Mouse (Mus musculus) heart, adult 2 months (tissue): ENCODE measurements at regions not wholly inside any gene's neighbourhood (a gene's known extent, or its start where the extent isn't known, plus 50 kb on each side); places are given as distances from the start of the nearest gene placed in this dataset.

Experiments used
- DNase-seq, 2 experiments: peaks; one replicate each; pipeline ENCODE4 v3.0.0; 2021
- H3K27ac ChIP-seq: fragments of 200-600 bp; 2 replicates; pipeline ENCODE4 v1.8.1; 2022
- H3K27me3 ChIP-seq: fragments of 200-500 bp; 2 replicates; pipeline ENCODE4 v1.6.1; 2012; ENCODE audit warnings: mild to moderate bottlenecking, low read length, inconsistent platforms, mixed read lengths; ENCODE audit not compliant: control insufficient read depth, insufficient read depth
- H3K36me3 ChIP-seq: fragments of 200-500 bp; 2 replicates; pipeline ENCODE4 v1.6.1; 2012; ENCODE audit warnings: low read length, inconsistent platforms; ENCODE audit not compliant: control insufficient read depth, insufficient read depth
- H3K4me1 ChIP-seq: fragments of 200-500 bp; 2 replicates; pipeline ENCODE4 v1.6.1; 2011; ENCODE audit warnings: low read length; ENCODE audit not compliant: control insufficient read depth, insufficient read depth
- H3K4me3 ChIP-seq: fragments of 200-600 bp; 2 replicates; pipeline ENCODE4 v1.8.1; 2022
- H3K79me2 ChIP-seq: fragments of 200-500 bp; replicated peaks from 2 replicates; pipeline ENCODE4 v1.6.1; 2012; ENCODE audit warnings: mild to moderate bottlenecking, inconsistent platforms, low read length, moderate library complexity, mixed read lengths; ENCODE audit not compliant: control insufficient read depth, insufficient read depth
- H3K9ac ChIP-seq: fragments of 200-500 bp; 2 replicates; pipeline ENCODE4 v1.6.1; 2012; ENCODE audit warnings: low read depth, mild to moderate bottlenecking, control low read depth, inconsistent platforms, low read length, mixed read lengths
- CTCF ChIP-seq: fragments of 200-600 bp; IDR thresholded peaks from 2 replicates; pipeline ENCODE4 v1.8.1; 2022; ENCODE audit warnings: antibody characterized with exemption, mild to moderate bottlenecking, moderate library complexity
- EP300 ChIP-seq: fragments of 200-500 bp; IDR thresholded peaks from 2 replicates; pipeline ENCODE4 v1.6.1; 2011; ENCODE audit warnings: low read depth, low read length, control low read depth; ENCODE audit not compliant: insufficient read depth
- POLR2A ChIP-seq: fragments of 200-500 bp; IDR thresholded peaks from 2 replicates; pipeline ENCODE4 v1.6.1; 2011; ENCODE audit warnings: mild to moderate bottlenecking, low read depth, low read length, control low read depth; ENCODE audit not compliant: insufficient read depth
- WGBS: fragments of 180-500 bp; shearing (Covaris S2); methylation state at CpG from one replicate; pipeline ENCODE4 v1.1.7; 2018; 5-methylcytosine and 5-hydroxymethylcytosine counted together
- intact Hi-C: fragments of 180-260 bp; cut with DNase I; formaldehyde crosslinking; loops from one replicate; pipeline ENCODE4 v1.15.1; 2025

GRCm38 (mm10) chr7:73624992-73625391 is 83.4 kb upstream of the Chd2 start:
- H3K27ac ChIP-seq, result no peak overlapping the region

DNA sequence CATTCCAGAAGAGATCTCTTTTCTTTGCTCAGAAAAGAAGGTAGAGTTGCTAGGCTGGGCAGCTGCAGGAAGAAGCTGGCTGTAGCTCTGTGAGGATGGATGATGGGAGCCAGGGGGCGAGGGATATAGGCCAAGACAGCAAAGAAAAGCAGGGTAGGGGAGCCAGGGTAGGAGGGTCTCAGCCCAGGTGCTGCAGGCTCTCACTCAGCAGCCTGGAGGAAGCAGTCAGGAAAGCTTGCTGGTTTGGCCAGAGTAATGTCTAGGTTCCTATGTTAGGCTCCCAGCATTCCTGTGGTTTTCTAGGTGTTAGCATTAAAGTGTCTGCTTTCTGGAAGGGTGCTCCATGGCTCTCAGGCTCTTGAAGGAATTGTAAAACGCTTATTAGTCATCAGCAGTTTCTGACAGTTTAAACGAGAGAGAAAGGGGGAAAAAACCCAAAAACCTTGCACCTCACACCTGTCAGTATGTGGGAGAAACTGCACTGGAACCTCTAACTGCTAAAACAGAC is 82.5 kb upstream of the Chd2 start:
- Histone ChIP-seq H3K36me3 (no peaks in the 10 kb centered on the region), H3K4me3 (no peak overlapping the region), H3K27me3 (no peaks in the 10 kb centered on the region), H3K4me1 (no peaks in the 10 kb centered on the region; the same call in 1 of the 2 replicates), H3K79me2 (no peaks in the 10 kb centered on the region), H3K9ac (no peak overlapping the region), H3K27ac (no peak overlapping the region)
- DNase-seq, result no peak
- 79% methylated on average over 3 of the region's 3 CpGs for WGBS
- no peak for TF ChIP-seq CTCF
- TF ChIP-seq POLR2A, result no peak
- TF ChIP-seq EP300, result no peak
- intact Hi-C loops, result no loop called here

More at GRCm38 (mm10) chr7:73624992-73625391, 83.4 kb upstream of the Chd2 start:
- Histone ChIP-seq H3K9ac (no peak overlapping the region), H3K4me1 (no peaks in the 10 kb centered on the region; the same call in 1 of the 2 replicates), H3K4me3 (no peak overlapping the region), H3K27me3 (no peaks in the 10 kb centered on the region), H3K36me3 (no peaks in the 10 kb centered on the region), H3K79me2 (no peaks in the 10 kb centered on the region)
- intact Hi-C loops, result loop anchor here (5.0 kb wide), 1 partner anchor 188 kb away; no protein-coding TSS in a partner anchor
- no peak for TF ChIP-seq POLR2A
- TF ChIP-seq EP300, result no peak
- no peak for TF ChIP-seq CTCF
- WGBS, result 81% methylated on average over 6 of the region's 6 CpGs
- no peak for DNase-seq

GRCm38 (mm10) chr7:73622468-73622867 is 80.8 kb upstream of the Chd2 start:
- H3K9ac ChIP-seq, result no peak overlapping the region
- no peak for TF ChIP-seq POLR2A
- TF ChIP-seq CTCF, result no peak
- TF ChIP-seq EP300, result no peak
- DNase-seq, result no peak
- no peaks in the 10 kb centered on the region for H3K27me3 ChIP-seq
- H3K4me3 ChIP-seq, result no peak overlapping the region
- no peaks in the 10 kb centered on the region for H3K36me3 ChIP-seq
- H3K27ac ChIP-seq, result no peak overlapping the region
- intact Hi-C loops, result no loop called here
- no peaks in the 10 kb centered on the region; the same call in 1 of the 2 replicates for H3K4me1 ChIP-seq
- 77% methylated on average over 2 of the region's 2 CpGs for WGBS
- H3K79me2 ChIP-seq, result no peaks in the 10 kb centered on the region

- no peak overlapping the region; the same call in 1 of the 2 replicates for H3K27ac ChIP-seq
- WGBS, result 89% methylated on average over 9 of the region's 9 CpGs
These were observed 78.7 kb upstream of the Chd2 start for GRCm38 (mm10) chr7:73620341-73620740.

GRCm38 (mm10) chr7:73618758-73619416 is 77.3 kb upstream of the Chd2 start:
- WGBS, result 2% methylated on average over 25 of the region's 25 CpGs
- no peak for TF ChIP-seq CTCF
- TF ChIP-seq POLR2A, result no peak
- TF ChIP-seq EP300, result no peak
- no peaks in the 10 kb centered on the region for H3K79me2 ChIP-seq
- intact Hi-C loops, result loop anchor here (1.0 to 2.0 kb wide), 4 partner anchors 24 to 94 kb away; no protein-coding TSS in a partner anchor
- H3K4me1 ChIP-seq, result peaks cover 4% of the 10 kb centered on the region
- peak overlapping the region; percentile 99 for H3K27ac ChIP-seq
- H3K9ac ChIP-seq, result peak overlapping the region; percentile 89
- H3K27me3 ChIP-seq, result no peaks in the 10 kb centered on the region
- DNase-seq, result no peak
- H3K36me3 ChIP-seq, result peaks cover 5% of the 10 kb centered on the region
- H3K4me3 ChIP-seq, result peak overlapping the region; percentile 68

More at GRCm38 (mm10) chr7:73620341-73620740, 78.7 kb upstream of the Chd2 start:
- no peaks in the 10 kb centered on the region for H3K79me2 ChIP-seq
- H3K4me3 ChIP-seq, result no peak overlapping the region
- TF ChIP-seq EP300 (no peak), CTCF (no peak), POLR2A (no peak)
- H3K27me3 ChIP-seq, result no peaks in the 10 kb centered on the region
- no peak for DNase-seq
- intact Hi-C loops, result no loop called here
- H3K9ac ChIP-seq, result no peak overlapping the region
- H3K4me1 ChIP-seq, result peaks cover 2% of the 10 kb centered on the region
- peaks cover 3% of the 10 kb centered on the region for H3K36me3 ChIP-seq
